Mouse (Mus musculus) forebrain, embryonic 12.5 days (tissue): Measurements from ENCODE around the gene Arf1. TPM values are rescaled to one million over a fixed set of nuclear protein-coding genes. Genes with fewer than 3 reads are reported as not detected.

Experiments used
- ATAC-seq: fragments of 200-750 bp; cut with Nextera tagmentation; 2 replicates; pipeline ENCODE4 v1.8.0; 2017; ENCODE audit warnings: moderate TSS enrichment; ENCODE audit not compliant: low FRiP score
- H3K27ac ChIP-seq: fragments of 300-500 bp; sonication (generic); 2 replicates; pipeline ENCODE4 v1.5.1; 2016; ENCODE audit warnings: mild to moderate bottlenecking
- H3K27me3 ChIP-seq: fragments of 300-500 bp; sonication (generic); 2 replicates; pipeline ENCODE4 v1.6.1; 2016; ENCODE audit warnings: mild to moderate bottlenecking
- H3K36me3 ChIP-seq: fragments of 300-500 bp; sonication (generic); replicated peaks from 2 replicates; pipeline ENCODE4 v1.6.1; 2016; ENCODE audit warnings: mild to moderate bottlenecking
- H3K4me1 ChIP-seq: fragments of 300-500 bp; sonication (generic); 2 replicates; pipeline ENCODE4 v1.6.1; 2016
- H3K4me2 ChIP-seq: fragments of 300-500 bp; sonication (generic); 2 replicates; pipeline ENCODE4 v1.6.1; 2016; ENCODE audit warnings: mild to moderate bottlenecking, moderate library complexity
- H3K4me3 ChIP-seq: fragments of 300-500 bp; sonication (generic); replicated peaks from 2 replicates; pipeline ENCODE4 v1.5.1; 2016; ENCODE audit warnings: mild to moderate bottlenecking
- H3K9ac ChIP-seq: fragments of 300-500 bp; sonication (generic); 2 replicates; pipeline ENCODE4 v1.6.1; 2016; ENCODE audit warnings: mild to moderate bottlenecking
- H3K9me3 ChIP-seq: fragments of 300-500 bp; sonication (generic); 2 replicates; pipeline ENCODE4 v1.6.1; 2016
- WGBS: fragments of 180-500 bp; shearing (Covaris S2); methylation state at CpG from one replicate; pipeline ENCODE4 v1.1.7; 2016; 5-methylcytosine and 5-hydroxymethylcytosine counted together
- polyA plus RNA-seq: library from polyadenylated mRNA; unstranded; fragments of >200 nt; fragmentation: Nextera tagmentation; extraction: Ambion mirVana; gene quantifications from 2 replicates; pipeline ENCODE4 v1.2.1, GENCODE M21; 2016

Arf1 gene
- 539 and 565 TPM in 2 replicates for polyA plus RNA-seq

GRCm38 (mm10) chr11:59228122-59228953 lies at the start of gene Arf1:
TSS of gene Arf1 (minus strand) at chr11:59228270.
- Histone ChIP-seq H3K9ac (peak within 1 kb of the TSS; percentile 100), H3K9me3 (no peaks in the 10 kb centered on the region), H3K4me1 (peaks cover 42% of the 10 kb centered on the region), H3K36me3 (0 out of 2 replicates have a peak, but pooled peaks cover 6% of the 10 kb centered on the region), H3K4me2 (peak within 1 kb of the TSS; percentile 80), H3K27ac (peak within 1 kb of the TSS; percentile 94), H3K27me3 (no peaks in the 10 kb centered on the region), H3K4me3 (peak within 1 kb of the TSS; percentile 99)
- peak; percentile 98 for ATAC-seq
- 4% methylated on average over 59 of the region's 59 CpGs for WGBS

- no peak overlapping the region for H3K4me2 ChIP-seq
- no peaks in the 10 kb centered on the region for H3K9me3 ChIP-seq
- no peaks in the 10 kb centered on the region for H3K4me1 ChIP-seq
- H3K27ac ChIP-seq = no peak overlapping the region
- WGBS = 29% methylated on average over 2 of the region's 2 CpGs
- no peak overlapping the region for H3K4me3 ChIP-seq
- no peak overlapping the region for H3K9ac ChIP-seq
- no peak for ATAC-seq
- H3K27me3 ChIP-seq = peaks cover 65% of the 10 kb centered on the region; the same call in 1 of the 2 replicates
- H3K36me3 ChIP-seq = no peaks in the 10 kb centered on the region
These were observed 48.8 kb upstream of the Arf1 start for GRCm38 (mm10) chr11:59276877-59277276.

DNA sequence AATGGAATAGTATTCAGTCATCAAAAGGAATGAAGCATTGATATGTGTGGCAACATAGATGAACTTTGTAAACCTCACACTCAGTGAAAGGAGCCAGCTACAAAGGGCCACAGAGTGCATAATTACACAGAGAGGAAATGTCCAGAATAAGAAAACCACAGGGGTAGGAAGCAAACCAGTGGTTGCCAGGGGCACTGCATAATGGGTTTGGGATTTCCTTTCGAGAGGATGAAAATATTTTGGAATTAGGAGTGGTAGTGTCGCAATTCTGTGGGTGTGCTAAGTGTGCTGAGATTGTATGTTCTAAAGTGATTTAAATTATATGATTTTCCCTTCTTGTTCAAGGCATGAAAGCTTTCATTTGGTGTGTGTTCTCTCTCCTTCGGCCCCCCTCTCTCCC lies 46.1 kb upstream of the Arf1 start:
- Histone ChIP-seq H3K4me3 (no peak overlapping the region), H3K27me3 (peaks cover 41% of the 10 kb centered on the region; the same call in 1 of the 2 replicates), H3K27ac (no peak overlapping the region), H3K9me3 (no peaks in the 10 kb centered on the region), H3K4me1 (no peaks in the 10 kb centered on the region), H3K9ac (no peak overlapping the region), H3K4me2 (no peak overlapping the region), H3K36me3 (no peaks in the 10 kb centered on the region)
- no peak for ATAC-seq
- WGBS = 73% methylated on average over 2 of the region's 3 CpGs

DNA sequence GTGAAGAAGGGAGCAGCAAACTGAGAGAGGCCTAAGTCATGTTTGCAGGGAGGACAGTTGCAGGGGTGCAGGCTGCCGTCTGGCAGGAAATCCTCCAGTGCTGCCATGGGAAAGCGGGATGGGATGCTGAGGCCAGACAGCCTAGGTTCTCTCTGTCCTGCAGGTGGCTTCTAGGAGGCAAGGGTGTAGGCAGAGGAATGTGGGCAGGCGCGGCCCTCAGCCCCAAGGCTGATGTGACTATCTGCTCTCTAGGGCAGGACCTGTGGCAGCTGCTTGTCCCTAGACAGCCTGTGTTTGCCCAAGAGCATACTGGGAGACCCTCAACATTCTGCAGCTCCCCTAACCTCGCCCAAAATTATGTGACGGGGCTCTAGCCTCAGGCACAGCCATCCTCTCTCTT lies 38.7 kb upstream of the Arf1 start:
- WGBS = 13% methylated on average over 6 of the region's 6 CpGs

DNA sequence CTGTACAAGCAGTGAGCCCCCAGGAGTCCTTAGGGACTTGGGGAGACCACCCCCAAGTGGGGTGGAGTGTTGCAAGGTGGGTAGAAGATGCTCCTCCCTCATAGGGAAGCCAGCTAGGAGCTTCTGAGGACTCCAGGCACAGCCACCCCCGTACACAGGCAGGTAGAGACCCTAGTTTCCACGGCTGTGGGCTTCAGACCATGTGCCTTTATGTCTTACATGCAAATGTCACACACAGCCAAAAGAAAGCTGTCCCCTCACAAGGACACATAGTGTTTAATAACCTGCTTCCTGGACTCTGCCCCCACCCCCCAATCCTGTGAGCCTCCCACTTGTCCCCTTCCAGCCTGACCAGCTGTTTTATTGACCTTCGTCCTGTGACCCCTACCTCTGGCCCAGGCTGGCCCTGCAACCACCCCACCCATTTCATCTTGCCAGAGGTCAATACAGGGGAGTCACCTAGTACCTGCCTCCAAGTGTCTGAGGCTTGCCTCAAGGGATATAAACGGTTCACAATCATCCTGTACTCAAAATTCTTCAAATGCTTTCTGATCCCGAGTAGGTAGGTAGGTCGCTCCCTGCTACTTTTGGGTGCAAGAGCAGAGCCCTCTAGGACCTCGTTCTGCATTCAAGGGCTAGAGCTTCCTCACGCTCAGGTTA lies 37.2 kb upstream of the Arf1 start:
- peaks cover 6% of the 10 kb centered on the region; the same call in 1 of the 2 replicates for H3K9me3 ChIP-seq
- peaks cover 76% of the 10 kb centered on the region for H3K27me3 ChIP-seq
- peaks cover 25% of the 10 kb centered on the region for H3K4me1 ChIP-seq
- no peak for ATAC-seq
- H3K27ac ChIP-seq = 0 out of 2 replicates have a peak overlapping the region, but pooled peaks have one; percentile 73
- no peak overlapping the region for H3K4me2 ChIP-seq
- no peak overlapping the region for H3K4me3 ChIP-seq
- no peaks in the 10 kb centered on the region for H3K36me3 ChIP-seq
- no peak overlapping the region for H3K9ac ChIP-seq
- 55% methylated on average over 8 of the region's 8 CpGs for WGBS

More for the DNA sequence above, 38.7 kb upstream of the Arf1 start:
- no peak overlapping the region for H3K9ac ChIP-seq
- H3K4me2 ChIP-seq = no peak overlapping the region
- ATAC-seq = no peak
- H3K36me3 ChIP-seq = no peaks in the 10 kb centered on the region
- peaks cover 63% of the 10 kb centered on the region for H3K27me3 ChIP-seq
- peaks cover 25% of the 10 kb centered on the region for H3K4me1 ChIP-seq
- peaks cover 6% of the 10 kb centered on the region; the same call in 1 of the 2 replicates for H3K9me3 ChIP-seq
- H3K27ac ChIP-seq = no peak overlapping the region
- no peak overlapping the region for H3K4me3 ChIP-seq

DNA sequence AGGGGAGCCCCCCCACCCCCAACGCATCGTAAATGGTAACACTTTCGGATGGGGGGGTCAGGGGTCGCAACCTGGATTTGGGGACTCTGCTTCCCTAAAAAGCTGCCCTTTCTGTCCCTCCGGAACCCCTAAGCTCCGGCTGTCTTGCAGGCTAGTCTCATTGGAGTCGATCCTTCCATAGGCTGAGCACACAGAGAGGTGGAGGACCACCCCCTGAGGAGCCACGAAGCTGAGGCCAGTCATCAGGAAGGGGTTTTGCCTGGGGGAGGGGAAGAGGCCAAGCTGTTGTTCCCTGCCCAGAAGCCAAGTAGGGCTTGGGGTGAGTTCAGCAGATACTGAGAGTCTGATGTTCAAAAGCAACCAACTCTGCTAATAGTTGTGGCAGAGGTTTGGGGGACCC lies 36.5 kb upstream of the Arf1 start:
- Histone ChIP-seq H3K4me2 (peak overlapping the region; percentile 77), H3K27me3 (peaks cover 79% of the 10 kb centered on the region)

GRCm38 (mm10) chr11:59263870-59264563 lies 35.9 kb upstream of the Arf1 start:
- peaks cover 6% of the 10 kb centered on the region; the same call in 1 of the 2 replicates for H3K9me3 ChIP-seq
- peak overlapping the region; percentile 77 for H3K4me2 ChIP-seq
- peak overlapping the region; percentile 51 for H3K4me3 ChIP-seq
- peak overlapping the region; percentile 73 for H3K27ac ChIP-seq
- H3K36me3 ChIP-seq = no peaks in the 10 kb centered on the region
- peak overlapping the region; percentile 67 for H3K9ac ChIP-seq
- peaks cover 25% of the 10 kb centered on the region for H3K4me1 ChIP-seq
- peaks cover 79% of the 10 kb centered on the region for H3K27me3 ChIP-seq
- peak; percentile 88 for ATAC-seq
- under 1% methylated on average over 56 of the region's 56 CpGs for WGBS

More for the DNA sequence above, 36.5 kb upstream of the Arf1 start:
- H3K4me3 ChIP-seq = peak overlapping the region; percentile 51
- peaks cover 6% of the 10 kb centered on the region; the same call in 1 of the 2 replicates for H3K9me3 ChIP-seq
- 2% methylated on average over 8 of the region's 8 CpGs for WGBS
- ATAC-seq = peak; percentile 61; the same call in 1 of the 2 replicates
- H3K4me1 ChIP-seq = peaks cover 25% of the 10 kb centered on the region
- peak overlapping the region; percentile 67 for H3K9ac ChIP-seq
- H3K27ac ChIP-seq = peak overlapping the region; percentile 73
- no peaks in the 10 kb centered on the region for H3K36me3 ChIP-seq

- Histone ChIP-seq H3K27me3 (peaks cover 68% of the 10 kb centered on the region), H3K9me3 (no peaks in the 10 kb centered on the region), H3K27ac (no peak overlapping the region), H3K9ac (no peak overlapping the region), H3K4me3 (no peak overlapping the region), H3K36me3 (no peaks in the 10 kb centered on the region), H3K4me2 (no peak overlapping the region), H3K4me1 (peaks cover 25% of the 10 kb centered on the region)
- ATAC-seq = no peak
These were observed 34.2 kb upstream of the Arf1 start for GRCm38 (mm10) chr11:59262308-59262707.

DNA sequence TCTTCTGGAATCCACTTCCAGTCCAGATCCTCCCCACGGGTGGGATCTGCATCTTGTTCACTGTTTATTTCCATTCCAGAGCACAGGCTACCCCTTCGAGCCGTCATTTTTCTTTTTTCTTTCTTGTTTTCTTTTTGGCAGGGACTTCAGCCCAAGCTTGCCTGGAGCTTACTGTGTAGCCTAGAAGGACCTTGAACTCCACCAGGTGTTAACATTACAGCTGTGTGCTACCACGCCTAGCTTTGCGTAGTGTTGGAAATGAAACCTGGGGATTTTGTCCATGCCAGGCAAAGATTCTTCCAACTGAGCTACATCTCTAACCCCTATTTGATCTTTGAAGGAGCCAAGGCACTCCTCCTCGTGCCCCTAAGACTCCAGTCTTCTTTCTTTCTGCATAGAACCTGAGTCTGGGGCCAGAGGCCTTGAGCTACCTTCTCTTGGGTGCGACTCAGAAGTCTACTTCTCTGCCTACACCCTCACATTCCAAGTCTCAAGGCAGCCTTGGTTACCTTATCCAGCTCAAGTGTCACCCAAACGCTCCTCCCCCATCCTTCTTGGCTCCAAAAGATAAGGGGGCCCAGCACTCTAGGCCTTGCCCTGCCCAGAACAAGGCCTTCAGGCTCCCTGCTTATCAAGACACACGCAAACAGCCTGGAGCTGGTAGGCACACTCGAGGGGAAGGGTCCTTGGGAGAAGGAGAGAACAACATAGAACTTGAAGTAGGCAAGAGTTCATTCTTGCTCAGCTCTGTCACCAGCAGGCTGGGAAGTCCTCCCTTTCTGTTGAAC lies 32.8 kb upstream of the Arf1 start:
- H3K27me3 ChIP-seq = peaks cover 65% of the 10 kb centered on the region
- ATAC-seq = no peak

GRCm38 (mm10) chr11:59259647-59260046 lies 31.6 kb upstream of the Arf1 start:
- peaks cover 13% of the 10 kb centered on the region for H3K4me1 ChIP-seq
- H3K4me3 ChIP-seq = no peak overlapping the region
- H3K36me3 ChIP-seq = no peaks in the 10 kb centered on the region
- no peaks in the 10 kb centered on the region for H3K9me3 ChIP-seq
- no peak overlapping the region for H3K9ac ChIP-seq
- peaks cover 53% of the 10 kb centered on the region for H3K27me3 ChIP-seq
- no peak overlapping the region for H3K27ac ChIP-seq
- no peak overlapping the region for H3K4me2 ChIP-seq
- no peak for ATAC-seq
- 87% methylated on average over 7 of the region's 7 CpGs for WGBS

More for the DNA sequence above, 32.8 kb upstream of the Arf1 start:
- Histone ChIP-seq H3K27ac (no peak overlapping the region), H3K9me3 (no peaks in the 10 kb centered on the region), H3K4me2 (no peak overlapping the region), H3K4me1 (peaks cover 20% of the 10 kb centered on the region), H3K9ac (no peak overlapping the region), H3K36me3 (no peaks in the 10 kb centered on the region), H3K4me3 (no peak overlapping the region)
- 82% methylated on average over 10 of the region's 10 CpGs for WGBS

- H3K9me3 ChIP-seq = no peaks in the 10 kb centered on the region
- no peaks in the 10 kb centered on the region for H3K36me3 ChIP-seq
- H3K27me3 ChIP-seq = peaks cover 24% of the 10 kb centered on the region; the same call in 1 of the 2 replicates
- no peak overlapping the region for H3K4me3 ChIP-seq
- WGBS = 77% methylated on average over 10 of the region's 10 CpGs
- no peak overlapping the region for H3K4me2 ChIP-seq
- H3K27ac ChIP-seq = no peak overlapping the region
- no peak for ATAC-seq
- H3K9ac ChIP-seq = no peak overlapping the region
- H3K4me1 ChIP-seq = no peaks in the 10 kb centered on the region
These were observed 20.0 kb upstream of the Arf1 start for GRCm38 (mm10) chr11:59248101-59248500.
